Mouse (Mus musculus): ENCODE measurements around the gene Hipk2. TPM values are rescaled to one million over a fixed set of nuclear protein-coding genes. Genes with fewer than 3 reads are reported as not detected.

The Hipk2 gene
- polyA plus RNA-seq, 1 experiment, result 16.9 TPM

GRCm38 (mm10) chr6:38811459-38812145 is 64.4 kb downstream of the Hipk2 start:
- 0 out of 2 replicates have a peak, but pooled peaks cover 3% of the 10 kb centered on the region for H3K4me1 ChIP-seq (replicated peaks; ENCODE audit: control insufficient read depth, insufficient read depth, low read length)
- H3K4me3 ChIP-seq (ENCODE audit: control insufficient read depth, insufficient read depth, low read length), result no peak overlapping the region
- no peak for DNase-seq
- TF ChIP-seq POLR2A (IDR thresholded peaks at IDR 0.05; ENCODE audit: control insufficient read depth, extremely low read depth, insufficient read depth, low read length, poor library complexity) (no peak), CTCF (IDR thresholded peaks at IDR 0.05; ENCODE audit: borderline replicate concordance, control insufficient read depth, extremely low read depth, insufficient read depth, low read length, poor library complexity) (no peak)
- WGBS, result 92% methylated on average over 4 of the region's 4 CpGs
- H3K36me3 ChIP-seq (ENCODE audit: control insufficient read depth, insufficient read depth, low read length), result no peaks in the 10 kb centered on the region
- no peak overlapping the region for H3K27ac ChIP-seq (ENCODE audit: control insufficient read depth, insufficient read depth, low read length)
- no peaks in the 10 kb centered on the region for H3K27me3 ChIP-seq (ENCODE audit: control insufficient read depth, insufficient read depth, low read length)

- no peak for DNase-seq
- TF ChIP-seq CTCF (IDR thresholded peaks at IDR 0.05; ENCODE audit: borderline replicate concordance, control insufficient read depth, extremely low read depth, insufficient read depth, low read length, poor library complexity) (no peak), POLR2A (IDR thresholded peaks at IDR 0.05; ENCODE audit: control insufficient read depth, extremely low read depth, insufficient read depth, low read length, poor library complexity) (no peak)
- Histone ChIP-seq H3K4me1 (replicated peaks; ENCODE audit: control insufficient read depth, insufficient read depth, low read length) (0 out of 2 replicates have a peak, but pooled peaks cover 6% of the 10 kb centered on the region), H3K27ac (ENCODE audit: control insufficient read depth, insufficient read depth, low read length) (no peak overlapping the region), H3K27me3 (ENCODE audit: control insufficient read depth, insufficient read depth, low read length) (no peaks in the 10 kb centered on the region), H3K36me3 (ENCODE audit: control insufficient read depth, insufficient read depth, low read length) (no peaks in the 10 kb centered on the region), H3K4me3 (ENCODE audit: control insufficient read depth, insufficient read depth, low read length) (no peak overlapping the region)
- 32% methylated on average over 2 of the region's 2 CpGs for WGBS
Observed at GRCm38 (mm10) chr6:38810121-38810475, 65.9 kb downstream of the Hipk2 start.

- WGBS, result 37% methylated on average over 10 of the region's 10 CpGs
- Histone ChIP-seq H3K4me3 (ENCODE audit: control insufficient read depth, insufficient read depth, low read length) (no peak overlapping the region), H3K27me3 (ENCODE audit: control insufficient read depth, insufficient read depth, low read length) (no peaks in the 10 kb centered on the region), H3K4me1 (replicated peaks; ENCODE audit: control insufficient read depth, insufficient read depth, low read length) (0 out of 2 replicates have a peak, but pooled peaks cover 6% of the 10 kb centered on the region), H3K27ac (ENCODE audit: control insufficient read depth, insufficient read depth, low read length) (no peak overlapping the region), H3K36me3 (ENCODE audit: control insufficient read depth, insufficient read depth, low read length) (no peaks in the 10 kb centered on the region)
- TF ChIP-seq CTCF (IDR thresholded peaks at IDR 0.05; ENCODE audit: borderline replicate concordance, control insufficient read depth, extremely low read depth, insufficient read depth, low read length, poor library complexity), result no peak
- no peak for TF ChIP-seq POLR2A (IDR thresholded peaks at IDR 0.05; ENCODE audit: control insufficient read depth, extremely low read depth, insufficient read depth, low read length, poor library complexity)
- no peak for DNase-seq
Observed at GRCm38 (mm10) chr6:38809396-38810120, 66.4 kb downstream of the Hipk2 start.

GRCm38 (mm10) chr6:38808317-38808716 is 67.6 kb downstream of the Hipk2 start:
- TF ChIP-seq CTCF (IDR thresholded peaks at IDR 0.05; ENCODE audit: borderline replicate concordance, control insufficient read depth, extremely low read depth, insufficient read depth, low read length, poor library complexity), result no peak
- TF ChIP-seq POLR2A (IDR thresholded peaks at IDR 0.05; ENCODE audit: control insufficient read depth, extremely low read depth, insufficient read depth, low read length, poor library complexity), result no peak
- no peak for DNase-seq
- 0 out of 2 replicates have a peak, but pooled peaks cover 6% of the 10 kb centered on the region for H3K4me1 ChIP-seq (replicated peaks; ENCODE audit: control insufficient read depth, insufficient read depth, low read length)
- H3K4me3 ChIP-seq (ENCODE audit: control insufficient read depth, insufficient read depth, low read length), result no peak overlapping the region
- H3K36me3 ChIP-seq (ENCODE audit: control insufficient read depth, insufficient read depth, low read length), result no peaks in the 10 kb centered on the region
- 96% methylated on average over 4 of the region's 4 CpGs for WGBS
- no peak overlapping the region for H3K27ac ChIP-seq (ENCODE audit: control insufficient read depth, insufficient read depth, low read length)
- no peaks in the 10 kb centered on the region for H3K27me3 ChIP-seq (ENCODE audit: control insufficient read depth, insufficient read depth, low read length)

GRCm38 (mm10) chr6:38806963-38807445 is 69.0 kb downstream of the Hipk2 start:
- no peak overlapping the region for H3K27ac ChIP-seq (ENCODE audit: control insufficient read depth, insufficient read depth, low read length)
- TF ChIP-seq CTCF (IDR thresholded peaks at IDR 0.05; ENCODE audit: borderline replicate concordance, control insufficient read depth, extremely low read depth, insufficient read depth, low read length, poor library complexity), result no peak
- no peak for TF ChIP-seq POLR2A (IDR thresholded peaks at IDR 0.05; ENCODE audit: control insufficient read depth, extremely low read depth, insufficient read depth, low read length, poor library complexity)
- DNase-seq, result no peak
- 0 out of 2 replicates have a peak, but pooled peaks cover 6% of the 10 kb centered on the region for H3K4me1 ChIP-seq (replicated peaks; ENCODE audit: control insufficient read depth, insufficient read depth, low read length)
- no peak overlapping the region for H3K4me3 ChIP-seq (ENCODE audit: control insufficient read depth, insufficient read depth, low read length)
- H3K27me3 ChIP-seq (ENCODE audit: control insufficient read depth, insufficient read depth, low read length), result no peaks in the 10 kb centered on the region
- 20% methylated on average over 4 of the region's 4 CpGs for WGBS
- no peaks in the 10 kb centered on the region for H3K36me3 ChIP-seq (ENCODE audit: control insufficient read depth, insufficient read depth, low read length)

GRCm38 (mm10) chr6:38805612-38806011 is 70.4 kb downstream of the Hipk2 start:
- Histone ChIP-seq H3K27ac (ENCODE audit: control insufficient read depth, insufficient read depth, low read length) (no peak overlapping the region), H3K27me3 (ENCODE audit: control insufficient read depth, insufficient read depth, low read length) (no peaks in the 10 kb centered on the region), H3K36me3 (ENCODE audit: control insufficient read depth, insufficient read depth, low read length) (no peaks in the 10 kb centered on the region), H3K4me3 (ENCODE audit: control insufficient read depth, insufficient read depth, low read length) (no peak overlapping the region), H3K4me1 (replicated peaks; ENCODE audit: control insufficient read depth, insufficient read depth, low read length) (0 out of 2 replicates have a peak, but pooled peaks cover 6% of the 10 kb centered on the region)
- TF ChIP-seq POLR2A (IDR thresholded peaks at IDR 0.05; ENCODE audit: control insufficient read depth, extremely low read depth, insufficient read depth, low read length, poor library complexity) (no peak), CTCF (IDR thresholded peaks at IDR 0.05; ENCODE audit: borderline replicate concordance, control insufficient read depth, extremely low read depth, insufficient read depth, low read length, poor library complexity) (no peak)
- DNase-seq, result no peak
- WGBS, result 96% methylated on average over 2 of the region's 2 CpGs

Measured in thymus, adult 2 months (tissue).